Mouse (Mus musculus): ENCODE data around the gene Dab2.

Dab2 gene

GRCm38 (mm10) chr15:6466995-6467394 lies 167.4 kb downstream of the Dab2 start:
- DNase-seq (ENCODE audit: low read depth, low spot score): no peak

- no peak for DNase-seq (ENCODE audit: low read depth, low spot score)
These were observed 169.3 kb downstream of the Dab2 start for GRCm38 (mm10) chr15:6468845-6469244.

GRCm38 (mm10) chr15:6469384-6469783 lies 169.8 kb downstream of the Dab2 start:
- no peak for DNase-seq (ENCODE audit: low read depth, low spot score)

- DNase-seq (ENCODE audit: low read depth, low spot score): no peak
These were observed 184.0 kb downstream of the Dab2 start for GRCm38 (mm10) chr15:6483561-6483960.
